Mouse (Mus musculus): Measurements from ENCODE around the gene Tgfbrap1. TPM values are rescaled to one million over a fixed set of nuclear protein-coding genes. Genes with fewer than 3 reads are reported as not detected.
"Not testable (repeated sequence)": the region's sequence is repeated elsewhere in the genome, so short reads cannot be mapped to it uniquely, and the experiment has no call there.

Gene Tgfbrap1
- polyA plus RNA-seq, 1 experiment from 2014 or later, result 3.6 TPM

- H3K4me1 ChIP-seq (replicated peaks), result no peaks in the 10 kb centered on the region
- H3K4me3 ChIP-seq (replicated peaks), result no peak overlapping the region
- no peak for ATAC-seq (ENCODE audit: insufficient read depth)
- no peak overlapping the region for H3K27ac ChIP-seq (replicated peaks)
- no peaks in the 10 kb centered on the region for H3K27me3 ChIP-seq
- no peak overlapping the region for H3K9ac ChIP-seq
- H3K4me2 ChIP-seq, result no peak overlapping the region
- H3K36me3 ChIP-seq (replicated peaks), result peaks cover 28% of the 10 kb centered on the region
- H3K9me3 ChIP-seq (replicated peaks), result no peaks in the 10 kb centered on the region
- 69% methylated on average over 7 of the region's 7 CpGs for WGBS (ENCODE audit: insufficient replicate concordance)
Observed at GRCm38 (mm10) chr1:43067551-43067950, 30.9 kb downstream of the Tgfbrap1 start.

DNA sequence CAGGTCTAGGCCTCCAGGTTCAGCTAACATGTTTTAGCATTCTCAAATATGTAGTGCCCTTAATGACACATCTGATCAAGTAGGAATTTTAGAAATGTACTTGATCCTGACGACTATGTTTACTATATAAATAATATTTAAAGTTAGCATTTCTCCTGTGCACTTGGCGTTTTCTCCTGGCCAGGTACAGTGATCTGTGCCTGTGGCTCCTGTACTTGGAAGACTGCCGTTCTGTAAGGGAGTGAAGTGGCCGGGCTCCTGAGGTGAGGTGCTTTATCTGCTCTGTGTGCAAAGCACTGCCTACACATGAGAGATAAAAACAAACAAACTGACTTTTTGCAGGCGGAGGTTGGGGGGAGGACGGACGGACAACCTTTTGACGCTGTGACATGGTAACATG lies 31.9 kb downstream of the Tgfbrap1 start:
- H3K4me2 ChIP-seq, result no peak overlapping the region
- ATAC-seq (ENCODE audit: insufficient read depth), result no peak
- H3K4me1 ChIP-seq (replicated peaks), result no peaks in the 10 kb centered on the region
- no peaks in the 10 kb centered on the region for H3K27me3 ChIP-seq
- H3K4me3 ChIP-seq (replicated peaks), result no peak overlapping the region
- H3K27ac ChIP-seq (replicated peaks), result no peak overlapping the region
- H3K9ac ChIP-seq, result no peak overlapping the region
- peaks cover 32% of the 10 kb centered on the region for H3K36me3 ChIP-seq (replicated peaks)
- 63% methylated on average over 8 of the region's 8 CpGs for WGBS (ENCODE audit: insufficient replicate concordance)
- H3K9me3 ChIP-seq (replicated peaks), result no peaks in the 10 kb centered on the region

DNA sequence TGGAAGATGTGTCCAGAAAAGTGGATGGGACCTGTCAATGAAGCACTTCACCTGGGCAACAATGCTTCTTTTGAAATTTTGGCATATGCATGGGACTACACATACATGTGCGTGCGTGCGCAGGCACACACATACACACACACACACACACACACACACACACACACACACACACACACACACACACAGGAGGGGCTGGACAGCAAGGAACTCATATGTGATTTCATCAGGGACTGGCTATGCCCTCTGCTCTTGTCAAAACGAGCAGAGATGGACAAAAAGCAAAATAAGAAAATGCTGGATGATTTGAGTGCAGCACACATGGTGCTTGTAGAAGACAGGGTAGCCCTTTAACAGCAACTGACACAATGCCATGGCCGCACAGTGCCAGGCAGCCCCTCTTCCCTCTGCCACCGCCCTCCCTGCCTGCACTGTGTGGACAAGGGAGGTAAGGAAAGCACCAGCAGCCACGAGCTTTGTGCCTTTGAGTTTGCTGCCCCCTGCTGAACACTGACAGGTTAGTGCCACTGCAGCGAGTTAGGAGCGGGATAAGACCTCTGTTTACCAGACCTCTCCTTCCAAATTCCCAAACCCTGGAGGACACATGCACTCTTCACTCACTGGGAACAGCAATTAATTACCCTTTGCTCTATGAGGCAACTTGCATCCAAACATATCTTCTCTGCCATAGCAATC lies 32.7 kb downstream of the Tgfbrap1 start:
- no peak overlapping the region for H3K27ac ChIP-seq (replicated peaks)
- H3K27me3 ChIP-seq, result no peaks in the 10 kb centered on the region
- no peaks in the 10 kb centered on the region for H3K9me3 ChIP-seq (replicated peaks)
- H3K9ac ChIP-seq, result no peak overlapping the region
- 51% methylated on average over 9 of the region's 9 CpGs for WGBS (ENCODE audit: insufficient replicate concordance)
- no peak for ATAC-seq (ENCODE audit: insufficient read depth)
- H3K4me1 ChIP-seq (replicated peaks), result no peaks in the 10 kb centered on the region
- no peak overlapping the region for H3K4me3 ChIP-seq (replicated peaks)
- H3K36me3 ChIP-seq (replicated peaks), result peaks cover 32% of the 10 kb centered on the region
- H3K4me2 ChIP-seq, result no peak overlapping the region

DNA sequence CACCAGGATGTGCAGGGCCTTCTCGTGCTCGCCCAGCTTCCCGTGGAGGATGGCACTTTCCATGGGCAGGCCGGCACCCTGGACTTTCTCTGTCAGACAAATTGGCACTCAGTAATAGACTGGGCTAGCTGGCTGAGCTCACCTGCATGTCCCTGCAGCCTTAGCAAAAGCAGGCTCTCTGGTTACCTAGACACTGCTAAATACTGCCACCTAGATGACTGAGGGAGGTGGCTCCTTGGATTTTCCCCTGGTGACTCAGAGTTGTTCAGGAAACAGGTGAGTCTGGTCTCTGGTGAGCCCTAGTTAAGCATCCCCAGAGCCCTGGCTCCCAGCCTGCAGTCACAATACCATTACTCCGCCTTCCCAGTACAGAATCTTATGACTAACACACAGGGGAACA lies 46.5 kb downstream of the Tgfbrap1 start:
- Histone ChIP-seq H3K4me3 (replicated peaks) (no peak overlapping the region), H3K9me3 (replicated peaks) (no peaks in the 10 kb centered on the region), H3K4me2 (no peak overlapping the region), H3K4me1 (replicated peaks) (no peaks in the 10 kb centered on the region), H3K27me3 (no peaks in the 10 kb centered on the region), H3K27ac (replicated peaks) (no peak overlapping the region), H3K9ac (no peak overlapping the region), H3K36me3 (replicated peaks) (peaks cover 41% of the 10 kb centered on the region)
- ATAC-seq (ENCODE audit: insufficient read depth), result no peak
- WGBS (ENCODE audit: insufficient replicate concordance), result 82% methylated on average over 5 of the region's 5 CpGs

DNA sequence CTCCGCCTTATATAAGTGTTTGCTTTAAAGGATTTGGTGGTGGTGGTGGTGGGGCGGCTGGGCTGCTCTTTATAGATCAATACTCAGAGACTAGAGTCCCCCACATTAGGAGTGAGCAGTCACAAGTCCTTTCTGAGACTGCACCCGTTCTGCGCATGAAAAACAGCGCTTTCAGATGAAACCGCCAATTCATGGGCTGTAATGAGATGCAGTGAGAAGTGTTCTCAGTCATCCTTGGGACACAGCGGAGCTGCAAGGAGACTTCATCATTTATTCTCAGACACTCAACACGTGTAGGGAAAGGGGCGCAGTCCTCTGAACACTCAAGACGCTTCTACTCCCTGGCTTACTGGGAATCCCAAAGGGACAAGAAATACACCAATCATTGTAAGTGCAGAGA lies 50.6 kb downstream of the Tgfbrap1 start:
- WGBS (ENCODE audit: insufficient replicate concordance), result 77% methylated on average over 10 of the region's 10 CpGs
- H3K9me3 ChIP-seq (replicated peaks), result no peaks in the 10 kb centered on the region
- ATAC-seq (ENCODE audit: insufficient read depth), result no peak
- H3K27me3 ChIP-seq, result no peaks in the 10 kb centered on the region
- H3K4me1 ChIP-seq (replicated peaks), result no peaks in the 10 kb centered on the region
- H3K27ac ChIP-seq (replicated peaks), result no peak overlapping the region
- no peak overlapping the region for H3K4me3 ChIP-seq (replicated peaks)
- peaks cover 14% of the 10 kb centered on the region for H3K36me3 ChIP-seq (replicated peaks)
- no peak overlapping the region for H3K9ac ChIP-seq
- no peak overlapping the region for H3K4me2 ChIP-seq

DNA sequence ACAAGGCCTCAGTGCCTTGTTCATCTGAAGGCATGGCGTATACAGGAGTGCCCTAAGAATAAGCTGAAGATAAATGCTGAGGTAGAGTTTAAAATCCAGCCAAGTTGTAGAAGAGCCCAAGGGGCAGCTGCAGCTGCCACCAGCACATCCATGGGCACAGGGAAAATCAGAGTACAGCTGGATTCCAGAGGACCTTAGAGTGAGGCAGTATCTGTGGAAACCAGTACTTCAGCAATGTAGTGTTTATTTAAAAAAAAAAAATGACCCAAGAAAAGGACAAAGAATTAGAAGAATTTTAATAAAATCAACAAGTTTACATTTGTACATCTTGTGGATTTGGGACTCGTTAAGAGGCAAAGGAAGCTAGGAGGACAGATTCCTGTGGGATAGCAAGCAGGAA lies 51.4 kb downstream of the Tgfbrap1 start:
- H3K27me3 ChIP-seq, result no peaks in the 10 kb centered on the region
- H3K9me3 ChIP-seq (replicated peaks), result no peaks in the 10 kb centered on the region
- peaks cover 11% of the 10 kb centered on the region for H3K36me3 ChIP-seq (replicated peaks)
- ATAC-seq (ENCODE audit: insufficient read depth), result no peak
- no peak overlapping the region for H3K9ac ChIP-seq
- H3K4me1 ChIP-seq (replicated peaks), result no peaks in the 10 kb centered on the region
- no peak overlapping the region for H3K4me3 ChIP-seq (replicated peaks)
- no peak overlapping the region for H3K4me2 ChIP-seq
- H3K27ac ChIP-seq (replicated peaks), result no peak overlapping the region
- 59% methylated on average over 2 of the region's 2 CpGs for WGBS (ENCODE audit: insufficient replicate concordance)

GRCm38 (mm10) chr1:43045204-43045982 lies 53.0 kb downstream of the Tgfbrap1 start:
- no peaks in the 10 kb centered on the region for H3K4me1 ChIP-seq (replicated peaks)
- no peak overlapping the region for H3K4me3 ChIP-seq (replicated peaks)
- ATAC-seq (ENCODE audit: insufficient read depth), result no peak
- no peaks in the 10 kb centered on the region for H3K36me3 ChIP-seq (replicated peaks)
- WGBS (ENCODE audit: insufficient replicate concordance), result 65% methylated on average over 14 of the region's 14 CpGs
- no peak overlapping the region for H3K27ac ChIP-seq (replicated peaks)
- no peaks in the 10 kb centered on the region for H3K9me3 ChIP-seq (replicated peaks)
- no peak overlapping the region for H3K4me2 ChIP-seq
- H3K9ac ChIP-seq, result no peak overlapping the region
- no peaks in the 10 kb centered on the region for H3K27me3 ChIP-seq

DNA sequence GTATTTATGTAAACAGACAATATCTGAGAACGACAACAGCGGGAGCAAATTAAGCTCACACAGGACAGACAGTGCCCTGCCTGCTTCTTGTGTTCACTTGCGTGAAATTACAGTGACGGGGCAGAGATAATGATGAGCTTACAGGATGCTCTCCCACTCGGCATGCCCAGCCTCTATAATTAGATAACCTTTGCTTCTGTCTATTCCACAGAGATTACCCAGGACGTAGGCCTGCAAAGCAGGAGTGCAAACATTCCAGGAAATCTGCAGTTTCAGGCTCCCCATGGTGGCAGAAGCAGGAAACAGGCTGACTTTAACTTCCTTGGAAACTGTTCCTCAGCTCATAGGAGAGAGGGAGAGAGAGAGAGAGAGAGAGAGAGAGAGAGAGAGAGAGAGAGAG lies 56.2 kb downstream of the Tgfbrap1 start:
- Histone ChIP-seq H3K4me3 (replicated peaks) (no peak overlapping the region), H3K27ac (replicated peaks) (no peak overlapping the region), H3K9me3 (replicated peaks) (no peaks in the 10 kb centered on the region), H3K4me2 (no peak overlapping the region), H3K36me3 (replicated peaks) (no peaks in the 10 kb centered on the region), H3K9ac (no peak overlapping the region), H3K4me1 (replicated peaks) (no peaks in the 10 kb centered on the region), H3K27me3 (no peaks in the 10 kb centered on the region)
- ATAC-seq (ENCODE audit: insufficient read depth), result no peak
- 45% methylated on average over 6 of the region's 6 CpGs for WGBS (ENCODE audit: insufficient replicate concordance)

DNA sequence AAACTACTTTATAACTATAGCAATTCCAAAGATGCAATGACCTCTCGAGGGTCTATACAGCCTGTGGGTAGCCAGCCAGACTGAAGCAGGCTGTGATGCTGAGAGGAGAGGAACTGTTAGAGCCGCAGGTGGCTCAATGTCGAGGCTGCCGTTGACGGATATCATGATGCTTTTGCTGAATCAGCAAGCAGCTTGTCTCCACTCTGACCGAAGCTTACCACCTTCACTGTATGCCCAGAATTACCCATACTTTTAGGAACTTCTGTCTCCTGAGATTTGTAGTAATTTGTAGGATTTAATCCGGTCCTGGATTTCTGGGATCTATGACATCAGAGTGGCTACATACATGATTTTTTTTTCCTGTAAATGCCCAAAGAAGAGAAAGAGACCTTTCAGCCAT lies 62.4 kb downstream of the Tgfbrap1 start:
- no peaks in the 10 kb centered on the region for H3K27me3 ChIP-seq

DNA sequence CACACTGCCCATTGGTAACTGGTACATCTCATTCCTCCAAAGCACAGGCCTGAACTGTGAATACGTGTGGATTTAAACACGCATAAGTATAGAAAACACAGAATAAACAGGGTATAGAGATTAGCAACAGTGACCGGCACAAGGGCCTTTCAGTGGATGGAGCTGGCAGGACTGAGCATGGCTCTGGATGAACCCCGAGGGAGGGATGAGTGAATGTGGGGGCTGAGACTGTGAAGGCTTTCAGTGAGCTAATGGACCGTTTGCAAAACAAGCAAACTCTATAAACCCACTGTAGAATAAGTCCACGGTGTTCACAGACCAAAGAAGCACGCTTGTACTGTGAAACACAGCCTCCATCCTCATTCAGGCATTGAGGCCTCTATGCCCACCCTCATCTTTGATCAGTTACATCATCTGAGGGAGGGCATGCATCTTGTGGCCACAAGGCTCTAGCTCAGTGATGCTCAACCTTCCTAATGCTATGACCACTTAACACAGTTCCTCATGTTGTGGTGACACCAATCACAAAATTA lies 83.2 kb downstream of the Tgfbrap1 start:
- WGBS (ENCODE audit: insufficient replicate concordance), result 61% methylated on average over 7 of the region's 7 CpGs
- not testable (repeated sequence) for H3K9me3 ChIP-seq (replicated peaks); H3K4me3 ChIP-seq (replicated peaks); H3K4me1 ChIP-seq (replicated peaks); ATAC-seq (ENCODE audit: insufficient read depth); H3K4me2 ChIP-seq; H3K9ac ChIP-seq; H3K27ac ChIP-seq (replicated peaks); H3K36me3 ChIP-seq (replicated peaks); H3K27me3 ChIP-seq

More for the DNA sequence above, 62.4 kb downstream of the Tgfbrap1 start:
- Histone ChIP-seq H3K36me3 (replicated peaks) (no peaks in the 10 kb centered on the region), H3K9me3 (replicated peaks) (no peaks in the 10 kb centered on the region), H3K4me2 (no peak overlapping the region), H3K27ac (replicated peaks) (no peak overlapping the region), H3K9ac (no peak overlapping the region), H3K4me3 (replicated peaks) (no peak overlapping the region), H3K4me1 (replicated peaks) (no peaks in the 10 kb centered on the region)
- ATAC-seq (ENCODE audit: insufficient read depth), result no peak
- 69% methylated on average over 7 of the region's 7 CpGs for WGBS (ENCODE audit: insufficient replicate concordance)

DNA sequence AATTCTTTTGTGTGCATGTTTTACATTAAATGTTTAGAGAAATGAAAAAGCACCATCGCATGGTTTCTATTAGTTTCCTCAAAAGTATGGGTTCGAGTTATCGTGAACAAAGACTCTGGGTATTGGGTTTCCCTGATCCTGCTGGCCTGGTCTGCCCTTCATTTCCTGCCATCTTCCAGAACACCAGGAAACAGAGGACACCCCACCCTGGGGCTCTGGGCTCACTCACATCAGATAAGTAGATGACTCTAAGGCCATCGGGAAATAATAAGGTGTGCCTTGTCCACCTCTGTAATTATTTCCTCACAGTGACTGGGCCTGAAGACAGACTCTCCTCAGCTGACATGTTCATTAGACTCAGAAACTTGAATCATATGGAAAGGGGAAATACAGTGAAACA lies 88.0 kb downstream of the Tgfbrap1 start:
- no peaks in the 10 kb centered on the region for H3K9me3 ChIP-seq (replicated peaks)
- H3K27me3 ChIP-seq, result no peaks in the 10 kb centered on the region
- H3K4me3 ChIP-seq (replicated peaks), result no peak overlapping the region
- no peak overlapping the region for H3K27ac ChIP-seq (replicated peaks)
- no peaks in the 10 kb centered on the region for H3K36me3 ChIP-seq (replicated peaks)
- no peak overlapping the region for H3K4me2 ChIP-seq
- H3K9ac ChIP-seq, result no peak overlapping the region
- no peaks in the 10 kb centered on the region for H3K4me1 ChIP-seq (replicated peaks)
- ATAC-seq (ENCODE audit: insufficient read depth), result no peak
- WGBS (ENCODE audit: insufficient replicate concordance), result 74% methylated on average over 4 of the region's 4 CpGs

Measured in liver, embryonic 15.5 days (tissue).